Mouse (Mus musculus) kidney, postnatal 0 days (tissue): Measurements from ENCODE around the gene Cblb. TPM values are rescaled to one million over a fixed set of nuclear protein-coding genes. Genes with fewer than 3 reads are reported as not detected.
A peak's percentile ranks its signal among the peaks of the same experiment; 100 is the strongest.

Experiments
- ATAC-seq: fragments of 200-750 bp; cut with Nextera tagmentation; replicated peaks from 2 replicates; pipeline ENCODE4 v1.8.0; 2017; ENCODE audit warnings: low read depth, moderate number of reproducible peaks, moderate TSS enrichment, moderate library complexity; ENCODE audit not compliant: low FRiP score
- DNase-seq: peaks from one replicate; pipeline ENCODE4 v3.0.0-alpha.2; 2016; ENCODE audit warnings: low spot score
- H3K27ac ChIP-seq: fragments of 300-500 bp; sonication (generic); 2 replicates; pipeline ENCODE4 v1.5.1; 2014; ENCODE audit warnings: mild to moderate bottlenecking
- H3K27me3 ChIP-seq: fragments of 300-500 bp; sonication (generic); 2 replicates; pipeline ENCODE4 v1.6.1; 2014; ENCODE audit warnings: low read length, mixed read lengths; ENCODE audit not compliant: insufficient read depth
- H3K36me3 ChIP-seq: fragments of 300-500 bp; sonication (generic); 2 replicates; pipeline ENCODE4 v1.6.1; 2014; ENCODE audit warnings: low read length, mixed read lengths; ENCODE audit not compliant: insufficient read depth
- H3K4me1 ChIP-seq: fragments of 300-500 bp; sonication (generic); replicated peaks from 2 replicates; pipeline ENCODE4 v1.6.1; 2014; ENCODE audit warnings: antibody characterized with exemption, low read length, mixed read lengths; ENCODE audit not compliant: insufficient read depth
- H3K4me2 ChIP-seq: fragments of 300-500 bp; sonication (generic); 2 replicates; pipeline ENCODE4 v1.6.1; 2014; ENCODE audit warnings: mild to moderate bottlenecking, low read length, moderate library complexity, mixed read lengths
- H3K4me3 ChIP-seq: fragments of 300-500 bp; sonication (generic); replicated peaks from 2 replicates; pipeline ENCODE4 v1.5.1; 2014; ENCODE audit warnings: low read depth, low read length
- H3K9ac ChIP-seq: fragments of 300-500 bp; sonication (generic); 2 replicates; pipeline ENCODE4 v1.6.1; 2014; ENCODE audit warnings: low read depth, low read length
- H3K9me3 ChIP-seq: fragments of 300-500 bp; sonication (generic); replicated peaks from 2 replicates; pipeline ENCODE4 v1.6.1; 2016; ENCODE audit warnings: low read length, inconsistent platforms, mixed read lengths
- CTCF ChIP-seq: IDR thresholded peaks from 2 replicates; pipeline ENCODE4 v1.5.1; 2016; ENCODE audit warnings: antibody characterized with exemption, low read depth, mild to moderate bottlenecking, moderate library complexity
- WGBS: fragments of 180-500 bp; shearing (Covaris S2); extraction: QIAGEN DNeasy Blood & Tissue Kit; methylation state at CpG from one replicate; pipeline ENCODE4 v1.1.7; 2014; 5-methylcytosine and 5-hydroxymethylcytosine counted together
- polyA plus RNA-seq: library from polyadenylated mRNA; unstranded; fragments of >200 nt; fragmentation: Nextera tagmentation; extraction: Ambion mirVana; gene quantifications from 2 replicates; pipeline ENCODE4 v1.2.1, GENCODE M21; 2015

The Cblb gene
- polyA plus RNA-seq, 1 experiment from 2014 or later = 7.1 TPM

GRCm38 (mm10) chr16:52055236-52055635 is 24.2 kb downstream of the Cblb start:
- Histone ChIP-seq H3K27me3 (no peaks in the 10 kb centered on the region), H3K9ac (no peak overlapping the region), H3K4me2 (no peak overlapping the region), H3K9me3 (no peaks in the 10 kb centered on the region), H3K36me3 (no peaks in the 10 kb centered on the region), H3K4me1 (peaks cover 16% of the 10 kb centered on the region), H3K27ac (no peak overlapping the region), H3K4me3 (no peak overlapping the region)
- WGBS = 93% methylated on average over 3 of the region's 3 CpGs
- ATAC-seq (no peak), DNase-seq (no peak)
- no peak for TF ChIP-seq CTCF

GRCm38 (mm10) chr16:52056164-52056563 is 25.1 kb downstream of the Cblb start:
- Histone ChIP-seq H3K4me2 (no peak overlapping the region), H3K4me3 (no peak overlapping the region), H3K27me3 (no peaks in the 10 kb centered on the region), H3K4me1 (peaks cover 25% of the 10 kb centered on the region), H3K36me3 (no peaks in the 10 kb centered on the region), H3K9me3 (no peaks in the 10 kb centered on the region), H3K9ac (no peak overlapping the region), H3K27ac (no peak overlapping the region)
- 44% methylated on average over 4 of the region's 4 CpGs for WGBS
- TF ChIP-seq CTCF = no peak
- DNase-seq (no peak), ATAC-seq (no peak)

DNA sequence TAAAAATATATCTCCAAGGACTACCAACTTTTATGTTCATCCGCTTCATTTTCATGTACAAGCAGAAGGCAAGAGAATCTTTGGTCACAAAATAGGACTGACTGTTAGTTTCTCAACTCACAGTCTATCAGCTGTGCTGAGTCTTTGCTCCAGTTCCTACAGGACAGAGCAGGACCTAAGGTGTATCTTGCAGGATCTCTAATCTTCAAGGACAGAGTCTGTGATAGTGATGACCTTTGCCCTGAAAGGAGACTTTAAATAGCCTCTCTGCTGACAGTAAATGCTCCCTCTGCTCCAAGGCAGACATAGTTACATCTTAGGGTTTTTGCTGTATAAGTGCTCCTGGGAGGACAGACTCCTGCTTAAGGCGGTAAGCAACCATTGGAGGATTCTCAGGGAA is 26.3 kb downstream of the Cblb start:
- Histone ChIP-seq H3K9ac (no peak overlapping the region), H3K27me3 (no peaks in the 10 kb centered on the region), H3K9me3 (no peaks in the 10 kb centered on the region), H3K4me1 (peaks cover 32% of the 10 kb centered on the region), H3K36me3 (no peaks in the 10 kb centered on the region), H3K4me3 (no peak overlapping the region), H3K27ac (no peak overlapping the region), H3K4me2 (no peak overlapping the region)
- DNase-seq (no peak), ATAC-seq (no peak)
- 95% methylated on average over 2 of the region's 2 CpGs for WGBS
- TF ChIP-seq CTCF = no peak

- no peak for TF ChIP-seq CTCF
- Histone ChIP-seq H3K4me2 (no peak overlapping the region), H3K4me1 (peaks cover 32% of the 10 kb centered on the region), H3K36me3 (no peaks in the 10 kb centered on the region), H3K27me3 (no peaks in the 10 kb centered on the region), H3K9me3 (no peaks in the 10 kb centered on the region), H3K27ac (0 out of 2 replicates have a peak overlapping the region, but pooled peaks have one; percentile 20), H3K9ac (no peak overlapping the region), H3K4me3 (no peak overlapping the region)
- ATAC-seq (no peak), DNase-seq (no peak)
- 80% methylated on average over 4 of the region's 4 CpGs for WGBS
Observed at GRCm38 (mm10) chr16:52059535-52059934, 28.5 kb downstream of the Cblb start.

GRCm38 (mm10) chr16:52060100-52060719 is 29.2 kb downstream of the Cblb start:
- H3K4me2 ChIP-seq = 0 out of 2 replicates have a peak overlapping the region, but pooled peaks have one; percentile 8
- H3K36me3 ChIP-seq = no peaks in the 10 kb centered on the region
- no peak overlapping the region for H3K4me3 ChIP-seq
- peak overlapping the region; percentile 50; the same call in 1 of the 2 replicates for H3K27ac ChIP-seq
- no peaks in the 10 kb centered on the region for H3K9me3 ChIP-seq
- no peak for TF ChIP-seq CTCF
- H3K4me1 ChIP-seq = peaks cover 28% of the 10 kb centered on the region
- 69% methylated on average over 17 of the region's 17 CpGs for WGBS
- H3K27me3 ChIP-seq = no peaks in the 10 kb centered on the region
- ATAC-seq (no peak), DNase-seq (no peak)
- H3K9ac ChIP-seq = no peak overlapping the region

GRCm38 (mm10) chr16:52061015-52061481 is 30.0 kb downstream of the Cblb start:
- DNase-seq (no peak), ATAC-seq (no peak)
- Histone ChIP-seq H3K36me3 (no peaks in the 10 kb centered on the region), H3K9me3 (no peaks in the 10 kb centered on the region), H3K4me1 (peaks cover 24% of the 10 kb centered on the region), H3K27ac (peak overlapping the region; percentile 50; the same call in 1 of the 2 replicates), H3K27me3 (no peaks in the 10 kb centered on the region), H3K9ac (no peak overlapping the region), H3K4me2 (0 out of 2 replicates have a peak overlapping the region, but pooled peaks have one; percentile 8), H3K4me3 (no peak overlapping the region)
- 36% methylated on average over 4 of the region's 4 CpGs for WGBS
- TF ChIP-seq CTCF = no peak
